Mouse (Mus musculus): ENCODE measurements around the gene Glyctk. TPM values are rescaled to one million over a fixed set of nuclear protein-coding genes. Genes with fewer than 3 reads are reported as not detected.

The Glyctk gene
- polyA plus RNA-seq, 2 experiments: 11.6 to 13.0 TPM

- Histone ChIP-seq H3K9me3 (ENCODE audit: control insufficient read depth, low read length) (no peaks in the 10 kb centered on the region), H3K4me3 (ENCODE audit: insufficient read depth in 1 of 2, low read depth in 2 of 2, low read length in 2 of 2) (no peak overlapping the region), H3K27me3 (ENCODE audit: control insufficient read depth, insufficient read depth, low read length) (no peaks in the 10 kb centered on the region), H3K4me1 (replicated peaks; ENCODE audit: control insufficient read depth in 2 of 2, insufficient read depth in 2 of 2, low read length in 1 of 2) (peaks cover 0 to 13% of the 10 kb centered on the region in 2 experiments; a peak in 3 of 4 replicates), H3K27ac (no peak overlapping the region), H3K9ac (replicated peaks) (no peak overlapping the region), H3K36me3 (replicated peaks; ENCODE audit: control insufficient read depth, insufficient read depth, low read depth) (no peaks in the 10 kb centered on the region; the same call in 1 of the 2 replicates), H3K4me2 (ENCODE audit: low read depth) (peak overlapping the region; percentile 76; the same call in 1 of the 2 replicates)
- no peak for ATAC-seq (ENCODE audit: insufficient read depth)
- TF ChIP-seq EP300 (IDR thresholded peaks at IDR 0.05; ENCODE audit: low read depth): no peak
- WGBS (ENCODE audit: insufficient replicate concordance): 76% methylated on average over 9 of the region's 9 CpGs
- no peak for DNase-seq (ENCODE audit: low read depth in 3 of 3, low spot score in 3 of 3)
Observed at GRCm38 (mm10) chr9:106197732-106198131, 39.8 kb upstream of the Glyctk start.

GRCm38 (mm10) chr9:106197081-106197713 is 39.3 kb upstream of the Glyctk start:
- H3K36me3 ChIP-seq (replicated peaks; ENCODE audit: control insufficient read depth, insufficient read depth, low read depth): peaks cover 5% of the 10 kb centered on the region; the same call in 1 of the 2 replicates
- peaks cover 0 to 11% of the 10 kb centered on the region in 2 experiments; a peak in 3 of 4 replicates for H3K4me1 ChIP-seq (replicated peaks; ENCODE audit: control insufficient read depth in 2 of 2, insufficient read depth in 2 of 2, low read length in 1 of 2)
- no peak overlapping the region for H3K9ac ChIP-seq (replicated peaks)
- TF ChIP-seq CTCF (IDR thresholded peaks at IDR 0.05; ENCODE audit: low read depth): no peak
- TF ChIP-seq EP300 (IDR thresholded peaks at IDR 0.05; ENCODE audit: low read depth): no peak
- no peak overlapping the region for H3K4me3 ChIP-seq (ENCODE audit: insufficient read depth in 1 of 2, low read depth in 2 of 2, low read length in 2 of 2)
- no peak overlapping the region for H3K27ac ChIP-seq
- ATAC-seq (ENCODE audit: insufficient read depth) (no peak), DNase-seq (ENCODE audit: low read depth in 3 of 3, low spot score in 3 of 3) (no peak)
- no peak overlapping the region for H3K4me2 ChIP-seq (ENCODE audit: low read depth)
- no peaks in the 10 kb centered on the region for H3K9me3 ChIP-seq (ENCODE audit: control insufficient read depth, low read length)
- H3K27me3 ChIP-seq (ENCODE audit: control insufficient read depth, insufficient read depth, low read length): no peaks in the 10 kb centered on the region
- WGBS (ENCODE audit: insufficient replicate concordance): 74% methylated on average over 3 of the region's 3 CpGs

- Histone ChIP-seq H3K4me3 (ENCODE audit: insufficient read depth in 1 of 2, low read depth in 2 of 2, low read length in 2 of 2) (no peak overlapping the region), H3K4me2 (ENCODE audit: low read depth) (no peak overlapping the region), H3K9ac (replicated peaks) (no peak overlapping the region), H3K9me3 (ENCODE audit: control insufficient read depth, low read length) (no peaks in the 10 kb centered on the region), H3K36me3 (replicated peaks; ENCODE audit: control insufficient read depth, insufficient read depth, low read depth) (peaks cover 20% of the 10 kb centered on the region), H3K4me1 (replicated peaks; ENCODE audit: control insufficient read depth in 2 of 2, insufficient read depth in 2 of 2, low read length in 1 of 2) (peaks cover 0 to 8% of the 10 kb centered on the region in 2 experiments; a peak in 2 of 4 replicates), H3K27ac (no peak overlapping the region), H3K27me3 (ENCODE audit: control insufficient read depth, insufficient read depth, low read length) (no peaks in the 10 kb centered on the region)
- 82% methylated on average over 8 of the region's 8 CpGs for WGBS (ENCODE audit: insufficient replicate concordance)
- DNase-seq (ENCODE audit: low read depth in 3 of 3, low spot score in 3 of 3): no peak
- no peak for ATAC-seq (ENCODE audit: insufficient read depth)
- TF ChIP-seq CTCF (IDR thresholded peaks at IDR 0.05; ENCODE audit: low read depth) (no peak), EP300 (IDR thresholded peaks at IDR 0.05; ENCODE audit: low read depth) (no peak)
Observed at GRCm38 (mm10) chr9:106195693-106196092, 37.8 kb upstream of the Glyctk start.

- H3K4me1 ChIP-seq (replicated peaks; ENCODE audit: control insufficient read depth in 2 of 2, insufficient read depth in 2 of 2, low read length in 1 of 2): no peaks in the 10 kb centered on the region; a peak in 1 of 4 replicates
- H3K9ac ChIP-seq (replicated peaks): no peak overlapping the region
- H3K9me3 ChIP-seq (ENCODE audit: control insufficient read depth, low read length): no peaks in the 10 kb centered on the region
- ATAC-seq (ENCODE audit: insufficient read depth) (no peak), DNase-seq (ENCODE audit: low read depth in 3 of 3, low spot score in 3 of 3) (no peak)
- H3K27ac ChIP-seq: no peak overlapping the region
- 71% methylated on average over 8 of the region's 8 CpGs for WGBS (ENCODE audit: insufficient replicate concordance)
- no peaks in the 10 kb centered on the region for H3K27me3 ChIP-seq (ENCODE audit: control insufficient read depth, insufficient read depth, low read length)
- peaks cover 35% of the 10 kb centered on the region for H3K36me3 ChIP-seq (replicated peaks; ENCODE audit: control insufficient read depth, insufficient read depth, low read depth)
- H3K4me3 ChIP-seq (ENCODE audit: insufficient read depth in 1 of 2, low read depth in 2 of 2, low read length in 2 of 2): no peak overlapping the region
- TF ChIP-seq EP300 (IDR thresholded peaks at IDR 0.05; ENCODE audit: low read depth): no peak
- TF ChIP-seq CTCF (IDR thresholded peaks at IDR 0.05; ENCODE audit: low read depth): no peak
- H3K4me2 ChIP-seq (ENCODE audit: low read depth): no peak overlapping the region
Observed at GRCm38 (mm10) chr9:106193930-106194807, 36.2 kb upstream of the Glyctk start.

GRCm38 (mm10) chr9:106192998-106193397 is 35.1 kb upstream of the Glyctk start:
- TF ChIP-seq EP300 (IDR thresholded peaks at IDR 0.05; ENCODE audit: low read depth) (no peak), CTCF (IDR thresholded peaks at IDR 0.05; ENCODE audit: low read depth) (no peak)
- H3K4me3 ChIP-seq (ENCODE audit: insufficient read depth in 1 of 2, low read depth in 2 of 2, low read length in 2 of 2): no peak overlapping the region
- H3K4me1 ChIP-seq (replicated peaks; ENCODE audit: control insufficient read depth in 2 of 2, insufficient read depth in 2 of 2, low read length in 1 of 2): no peaks in the 10 kb centered on the region
- no peak overlapping the region for H3K9ac ChIP-seq (replicated peaks)
- peaks cover 46% of the 10 kb centered on the region for H3K36me3 ChIP-seq (replicated peaks; ENCODE audit: control insufficient read depth, insufficient read depth, low read depth)
- H3K4me2 ChIP-seq (ENCODE audit: low read depth): no peak overlapping the region
- 52% methylated on average over 1 of the region's 1 CpGs for WGBS (ENCODE audit: insufficient replicate concordance)
- no peaks in the 10 kb centered on the region for H3K9me3 ChIP-seq (ENCODE audit: control insufficient read depth, low read length)
- ATAC-seq (ENCODE audit: insufficient read depth) (no peak; the same call in 1 of the 2 replicates), DNase-seq (ENCODE audit: low read depth in 3 of 3, low spot score in 3 of 3) (no peak)
- H3K27me3 ChIP-seq (ENCODE audit: control insufficient read depth, insufficient read depth, low read length): no peaks in the 10 kb centered on the region
- H3K27ac ChIP-seq: no peak overlapping the region
